Mouse (Mus musculus) kidney, adult 2 months (tissue): ENCODE data around the gene Gcnt7. TPM values are rescaled to one million over a fixed set of nuclear protein-coding genes. Genes with fewer than 3 reads are reported as not detected.

Experiments used
- DNase-seq: peaks from one replicate; pipeline ENCODE4 v3.0.0; 2021
- H3K27ac ChIP-seq: fragments of 200-500 bp; 2 replicates; pipeline ENCODE4 v1.5.1; 2012; ENCODE audit warnings: low read depth, low read length, control low read depth, inconsistent platforms; ENCODE audit not compliant: insufficient read depth
- H3K27me3 ChIP-seq: fragments of 200-500 bp; replicated peaks from 2 replicates; pipeline ENCODE4 v1.6.1; 2012; ENCODE audit warnings: mild to moderate bottlenecking, moderate library complexity, low read length, inconsistent platforms; ENCODE audit not compliant: control insufficient read depth, insufficient read depth
- H3K36me3 ChIP-seq: fragments of 200-500 bp; 2 replicates; pipeline ENCODE4 v1.6.1; 2012; ENCODE audit warnings: mild to moderate bottlenecking, moderate library complexity, low read length, inconsistent platforms; ENCODE audit not compliant: control insufficient read depth, insufficient read depth
- H3K4me1 ChIP-seq: fragments of 200-500 bp; 2 replicates; pipeline ENCODE4 v1.6.1; 2011; ENCODE audit warnings: low read length; ENCODE audit not compliant: control insufficient read depth, insufficient read depth
- H3K4me3 ChIP-seq: fragments of 200-500 bp; 2 replicates; pipeline ENCODE4 v1.5.1; 2011; ENCODE audit warnings: mild to moderate bottlenecking, low read depth, low read length, control low read depth; ENCODE audit not compliant: insufficient read depth
- CTCF ChIP-seq: fragments of 200-500 bp; conservative IDR thresholded peaks from 2 replicates; pipeline ENCODE4 v1.5.1; 2011; ENCODE audit warnings: low read depth, mild to moderate bottlenecking, control low read depth, low read length, moderate library complexity, mixed read lengths; ENCODE audit not compliant: insufficient read depth, insufficient read length
- POLR2A ChIP-seq: fragments of 200-500 bp; IDR thresholded peaks from one replicate; pipeline ENCODE4 v1.6.1; 2011; ENCODE audit warnings: low read depth, low read length, control low read depth
- WGBS: fragments of 180-500 bp; shearing (Covaris S2); methylation state at CpG from one replicate; pipeline ENCODE4 v1.1.7; 2018; 5-methylcytosine and 5-hydroxymethylcytosine counted together
- polyA plus RNA-seq: library from polyadenylated mRNA; depleted of rRNA; stranded (reverse); fragments of >200 nt; gene quantifications from 2 replicates; pipeline ENCODE4 v1.2.3, GENCODE M21; 2012

Gcnt7 gene
- polyA plus RNA-seq, 1 experiment: not detected

- no peak for TF ChIP-seq POLR2A
- TF ChIP-seq CTCF: no peak
- WGBS: 27% methylated on average over 12 of the region's 12 CpGs
Measured at GRCm38 (mm10) chr2:172484696-172485370, 26.4 kb upstream of the Gcnt7 start.

DNA sequence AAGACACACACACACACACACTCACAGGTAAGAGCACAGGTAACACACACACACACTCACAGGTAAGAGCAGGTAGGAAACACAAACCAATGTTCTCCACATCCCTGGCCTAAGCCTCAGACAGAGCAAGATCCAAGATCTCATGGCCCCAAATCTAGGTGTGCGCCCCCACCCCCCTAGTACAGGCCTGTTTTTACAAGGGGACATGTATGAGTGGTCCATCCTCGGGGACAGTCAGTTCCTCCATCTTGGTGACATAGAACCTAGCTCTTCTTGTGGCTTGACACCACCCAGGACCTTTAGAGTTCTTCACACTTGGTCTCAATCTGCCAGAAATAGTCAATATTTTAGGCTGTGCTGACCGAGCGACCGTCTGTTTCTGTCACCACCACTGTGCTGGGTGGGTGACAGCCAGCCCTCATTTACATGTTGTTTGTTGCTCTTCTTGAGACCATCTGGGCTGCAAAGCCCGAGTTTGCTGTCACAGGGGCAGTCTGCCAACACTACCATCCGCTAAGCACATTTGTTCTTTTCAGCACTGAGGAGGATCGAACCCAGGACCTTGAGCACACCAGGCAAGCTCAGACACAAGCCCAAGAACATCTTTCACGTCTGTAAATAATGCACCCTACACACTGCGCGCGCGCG lies 25.5 kb upstream of the Gcnt7 start:
- Histone ChIP-seq H3K27me3 (no peaks in the 10 kb centered on the region), H3K4me3 (no peak overlapping the region), H3K27ac (no peak overlapping the region), H3K36me3 (no peaks in the 10 kb centered on the region), H3K4me1 (no peaks in the 10 kb centered on the region)
- no peak for DNase-seq
- 89% methylated on average over 14 of the region's 14 CpGs for WGBS
- no peak for TF ChIP-seq CTCF
- no peak for TF ChIP-seq POLR2A

More at GRCm38 (mm10) chr2:172484696-172485370, 26.4 kb upstream of the Gcnt7 start:
- H3K4me3 ChIP-seq: no peak overlapping the region
- no peak for DNase-seq
- no peak overlapping the region for H3K27ac ChIP-seq
- H3K27me3 ChIP-seq: no peaks in the 10 kb centered on the region
- no peaks in the 10 kb centered on the region for H3K4me1 ChIP-seq
- H3K36me3 ChIP-seq: no peaks in the 10 kb centered on the region

- WGBS: 76% methylated on average over 16 of the region's 16 CpGs
- Histone ChIP-seq H3K4me3 (no peak overlapping the region), H3K27me3 (no peaks in the 10 kb centered on the region), H3K4me1 (no peaks in the 10 kb centered on the region), H3K27ac (no peak overlapping the region), H3K36me3 (no peaks in the 10 kb centered on the region)
- TF ChIP-seq POLR2A: no peak
- no peak for TF ChIP-seq CTCF
- no peak for DNase-seq
Measured at GRCm38 (mm10) chr2:172481654-172482385, 23.4 kb upstream of the Gcnt7 start.

GRCm38 (mm10) chr2:172480296-172480695 lies 21.9 kb upstream of the Gcnt7 start:
- Histone ChIP-seq H3K4me3 (no peak overlapping the region), H3K27me3 (no peaks in the 10 kb centered on the region), H3K27ac (no peak overlapping the region), H3K36me3 (no peaks in the 10 kb centered on the region), H3K4me1 (no peaks in the 10 kb centered on the region)
- DNase-seq: no peak
- WGBS: 73% methylated on average over 7 of the region's 7 CpGs
- TF ChIP-seq CTCF (no peak), POLR2A (no peak)

GRCm38 (mm10) chr2:172477860-172478259 lies 19.5 kb upstream of the Gcnt7 start:
- WGBS: 4% methylated on average over 2 of the region's 2 CpGs

GRCm38 (mm10) chr2:172477350-172477749 lies 19.0 kb upstream of the Gcnt7 start:
- no peak for TF ChIP-seq CTCF
- Histone ChIP-seq H3K36me3 (no peaks in the 10 kb centered on the region), H3K27me3 (no peaks in the 10 kb centered on the region), H3K4me1 (no peaks in the 10 kb centered on the region), H3K27ac (no peak overlapping the region), H3K4me3 (no peak overlapping the region)
- no peak for DNase-seq
- WGBS: 33% methylated on average over 3 of the region's 3 CpGs

More at GRCm38 (mm10) chr2:172477860-172478259, 19.5 kb upstream of the Gcnt7 start:
- Histone ChIP-seq H3K27ac (no peak overlapping the region), H3K4me3 (no peak overlapping the region), H3K27me3 (no peaks in the 10 kb centered on the region), H3K4me1 (no peaks in the 10 kb centered on the region), H3K36me3 (no peaks in the 10 kb centered on the region)
- DNase-seq: peak; percentile 49
- peak; percentile 36 for TF ChIP-seq CTCF
- no peak for TF ChIP-seq POLR2A

GRCm38 (mm10) chr2:172476707-172477260 lies 18.4 kb upstream of the Gcnt7 start:
- 16% methylated on average over 10 of the region's 10 CpGs for WGBS
- Histone ChIP-seq H3K27ac (no peak overlapping the region), H3K4me1 (no peaks in the 10 kb centered on the region), H3K4me3 (no peak overlapping the region), H3K36me3 (no peaks in the 10 kb centered on the region), H3K27me3 (no peaks in the 10 kb centered on the region)
- no peak for DNase-seq
- TF ChIP-seq POLR2A (no peak), CTCF (no peak)
